Mouse (Mus musculus): ENCODE data around the gene Atl3. TPM values are rescaled to one million over a fixed set of nuclear protein-coding genes. Genes with fewer than 3 reads are reported as not detected.

Atl3 gene
- polyA plus RNA-seq, 1 experiment, result 0.11 TPM

DNA sequence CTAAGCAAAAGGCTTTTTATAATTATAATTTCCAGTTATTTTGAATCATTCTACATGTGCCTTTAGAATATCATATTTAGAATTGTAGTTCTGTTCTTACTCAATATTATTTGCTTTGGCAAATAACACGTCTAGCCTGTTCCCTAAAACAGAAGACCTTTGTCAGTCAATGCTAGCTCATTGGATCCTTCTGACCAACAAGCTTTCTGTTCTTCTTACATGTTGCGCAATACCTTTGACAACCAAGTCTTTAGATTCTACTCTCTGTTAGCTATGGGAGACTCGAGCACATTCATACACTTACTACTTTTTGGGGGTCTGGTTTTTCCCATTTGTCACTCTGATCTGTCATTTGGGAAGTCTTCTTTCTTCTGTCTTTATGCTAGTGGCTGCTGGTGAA lies 27.8 kb downstream of the Atl3 start:
- Histone ChIP-seq H3K36me3 (ENCODE audit: control insufficient read depth) (peaks cover 73% of the 10 kb centered on the region), H3K4me3 (replicated peaks) (no peak overlapping the region)
- TF ChIP-seq TAL1 (IDR thresholded peaks at IDR 0.05; ENCODE audit: low read length) (no peak), GATA1 (IDR thresholded peaks at IDR 0.05; ENCODE audit: low read length) (no peak)

GRCm38 (mm10) chr19:7522856-7523255 lies 29.0 kb downstream of the Atl3 start:
- Histone ChIP-seq H3K36me3 (ENCODE audit: control insufficient read depth) (peaks cover 70% of the 10 kb centered on the region), H3K27me3 (ENCODE audit: control insufficient read depth) (no peaks in the 10 kb centered on the region), H3K4me1 (ENCODE audit: control insufficient read depth) (no peaks in the 10 kb centered on the region), H3K9me3 (ENCODE audit: control insufficient read depth, low read length) (no peaks in the 10 kb centered on the region), H3K4me3 (replicated peaks) (no peak overlapping the region)
- TF ChIP-seq GATA1 (IDR thresholded peaks at IDR 0.05; ENCODE audit: low read length) (no peak), TAL1 (IDR thresholded peaks at IDR 0.05; ENCODE audit: low read length) (no peak)

More for the DNA sequence above, 27.8 kb downstream of the Atl3 start:
- H3K4me1 ChIP-seq (ENCODE audit: control insufficient read depth), result no peaks in the 10 kb centered on the region
- no peaks in the 10 kb centered on the region for H3K9me3 ChIP-seq (ENCODE audit: control insufficient read depth, low read length)
- no peaks in the 10 kb centered on the region for H3K27me3 ChIP-seq (ENCODE audit: control insufficient read depth)

- no peaks in the 10 kb centered on the region for H3K9me3 ChIP-seq (ENCODE audit: control insufficient read depth, low read length)
- no peaks in the 10 kb centered on the region for H3K27me3 ChIP-seq (ENCODE audit: control insufficient read depth)
- no peaks in the 10 kb centered on the region for H3K4me1 ChIP-seq (ENCODE audit: control insufficient read depth)
- H3K4me3 ChIP-seq (replicated peaks), result no peak overlapping the region
- peaks cover 73% of the 10 kb centered on the region for H3K36me3 ChIP-seq (ENCODE audit: control insufficient read depth)
- TF ChIP-seq GATA1 (IDR thresholded peaks at IDR 0.05; ENCODE audit: low read length) (no peak), TAL1 (IDR thresholded peaks at IDR 0.05; ENCODE audit: low read length) (no peak; the same call in 2 of the 3 replicates)
These were observed 29.5 kb downstream of the Atl3 start for GRCm38 (mm10) chr19:7523292-7523691.

GRCm38 (mm10) chr19:7523781-7524180 lies 29.9 kb downstream of the Atl3 start:
- no peaks in the 10 kb centered on the region for H3K27me3 ChIP-seq (ENCODE audit: control insufficient read depth)
- no peak for TF ChIP-seq TAL1 (IDR thresholded peaks at IDR 0.05; ENCODE audit: low read length)
- peaks cover 71% of the 10 kb centered on the region for H3K36me3 ChIP-seq (ENCODE audit: control insufficient read depth)
- H3K4me1 ChIP-seq (ENCODE audit: control insufficient read depth), result no peaks in the 10 kb centered on the region
- no peak overlapping the region for H3K4me3 ChIP-seq (replicated peaks)
- H3K9me3 ChIP-seq (ENCODE audit: control insufficient read depth, low read length), result no peaks in the 10 kb centered on the region

DNA sequence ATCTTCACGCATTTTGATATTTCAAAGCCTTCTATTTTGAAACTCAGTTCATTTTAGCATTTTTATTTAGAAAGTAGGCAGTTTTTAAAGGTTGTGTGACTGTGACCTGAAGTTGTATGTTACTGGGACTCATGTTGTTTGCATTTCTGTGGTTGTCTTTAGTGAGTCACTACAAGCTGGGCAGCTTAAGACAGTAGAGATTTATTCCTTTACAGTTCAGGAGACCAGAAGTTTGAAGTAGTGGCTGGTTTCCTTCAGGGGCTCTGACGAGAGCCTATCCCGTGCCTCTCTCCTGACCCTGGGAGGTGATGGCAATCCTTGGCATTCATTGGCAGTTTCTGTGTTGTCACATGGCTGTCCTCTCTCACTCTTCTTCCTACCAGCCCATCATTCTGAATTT lies 31.0 kb downstream of the Atl3 start:
- Histone ChIP-seq H3K4me3 (replicated peaks) (no peak overlapping the region), H3K27me3 (ENCODE audit: control insufficient read depth) (no peaks in the 10 kb centered on the region), H3K4me1 (ENCODE audit: control insufficient read depth) (no peaks in the 10 kb centered on the region), H3K36me3 (ENCODE audit: control insufficient read depth) (peaks cover 70% of the 10 kb centered on the region), H3K9me3 (ENCODE audit: control insufficient read depth, low read length) (no peaks in the 10 kb centered on the region)
- TF ChIP-seq TAL1 (IDR thresholded peaks at IDR 0.05; ENCODE audit: low read length) (no peak), GATA1 (IDR thresholded peaks at IDR 0.05; ENCODE audit: low read length) (no peak)

GRCm38 (mm10) chr19:7528639-7529428 lies 35.0 kb downstream of the Atl3 start:
- H3K9me3 ChIP-seq (ENCODE audit: control insufficient read depth, low read length), result no peaks in the 10 kb centered on the region
- H3K36me3 ChIP-seq (ENCODE audit: control insufficient read depth), result peaks cover 73% of the 10 kb centered on the region
- TF ChIP-seq TAL1 (IDR thresholded peaks at IDR 0.05; ENCODE audit: low read length) (no peak), GATA1 (IDR thresholded peaks at IDR 0.05; ENCODE audit: low read length) (no peak)
- no peaks in the 10 kb centered on the region for H3K27me3 ChIP-seq (ENCODE audit: control insufficient read depth)
- H3K4me3 ChIP-seq (replicated peaks), result no peak overlapping the region
- no peaks in the 10 kb centered on the region for H3K4me1 ChIP-seq (ENCODE audit: control insufficient read depth)

DNA sequence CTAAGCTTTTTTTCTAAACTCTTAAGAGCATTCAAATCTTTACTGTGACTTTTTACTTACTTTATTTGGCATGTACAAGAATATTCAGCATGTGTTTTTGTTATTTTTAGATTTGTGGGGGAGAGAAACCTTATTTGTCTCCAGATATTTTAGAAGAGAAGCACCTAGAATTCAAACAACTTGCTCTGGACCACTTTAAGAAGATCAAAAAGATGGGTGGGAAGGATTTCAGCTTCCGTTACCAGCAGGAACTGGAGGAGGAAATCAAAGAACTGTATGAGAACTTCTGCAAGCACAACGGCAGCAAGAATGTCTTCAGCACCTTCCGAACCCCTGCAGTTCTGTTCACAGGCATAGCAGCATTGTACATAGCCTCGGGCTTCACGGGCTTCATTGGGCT lies 38.1 kb downstream of the Atl3 start:
- Histone ChIP-seq H3K4me1 (ENCODE audit: control insufficient read depth) (no peaks in the 10 kb centered on the region), H3K9me3 (ENCODE audit: control insufficient read depth, low read length) (no peaks in the 10 kb centered on the region), H3K36me3 (ENCODE audit: control insufficient read depth) (peaks cover 64% of the 10 kb centered on the region), H3K4me3 (replicated peaks) (no peak overlapping the region), H3K27me3 (ENCODE audit: control insufficient read depth) (no peaks in the 10 kb centered on the region)
- TF ChIP-seq GATA1 (IDR thresholded peaks at IDR 0.05; ENCODE audit: low read length) (no peak), TAL1 (IDR thresholded peaks at IDR 0.05; ENCODE audit: low read length) (no peak)

DNA sequence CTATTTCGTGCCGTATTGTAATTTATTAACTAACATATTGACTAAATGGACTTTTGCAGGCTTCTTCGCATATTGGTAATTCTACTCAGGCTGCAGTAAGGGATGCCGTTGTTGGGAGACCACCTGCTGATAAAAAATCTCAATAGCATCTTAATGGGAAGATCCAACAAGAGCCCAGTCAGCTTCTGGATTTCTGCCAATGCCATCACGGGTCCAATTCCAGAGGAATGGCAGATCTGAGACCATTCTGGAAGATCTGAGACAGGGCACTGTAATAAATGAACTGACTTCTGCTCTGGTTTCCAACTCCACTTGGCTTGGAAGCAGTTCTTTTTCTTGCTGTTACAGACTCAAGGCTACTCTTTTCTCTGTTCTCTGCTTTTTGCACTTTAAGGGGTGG lies 40.1 kb downstream of the Atl3 start:
- TF ChIP-seq GATA1 (IDR thresholded peaks at IDR 0.05; ENCODE audit: low read length) (no peak), TAL1 (IDR thresholded peaks at IDR 0.05; ENCODE audit: low read length) (no peak)
- H3K9me3 ChIP-seq (ENCODE audit: control insufficient read depth, low read length), result no peaks in the 10 kb centered on the region
- H3K27me3 ChIP-seq (ENCODE audit: control insufficient read depth), result no peaks in the 10 kb centered on the region
- H3K4me1 ChIP-seq (ENCODE audit: control insufficient read depth), result no peaks in the 10 kb centered on the region
- peaks cover 56% of the 10 kb centered on the region for H3K36me3 ChIP-seq (ENCODE audit: control insufficient read depth)
- H3K4me3 ChIP-seq (replicated peaks), result no peak overlapping the region

DNA sequence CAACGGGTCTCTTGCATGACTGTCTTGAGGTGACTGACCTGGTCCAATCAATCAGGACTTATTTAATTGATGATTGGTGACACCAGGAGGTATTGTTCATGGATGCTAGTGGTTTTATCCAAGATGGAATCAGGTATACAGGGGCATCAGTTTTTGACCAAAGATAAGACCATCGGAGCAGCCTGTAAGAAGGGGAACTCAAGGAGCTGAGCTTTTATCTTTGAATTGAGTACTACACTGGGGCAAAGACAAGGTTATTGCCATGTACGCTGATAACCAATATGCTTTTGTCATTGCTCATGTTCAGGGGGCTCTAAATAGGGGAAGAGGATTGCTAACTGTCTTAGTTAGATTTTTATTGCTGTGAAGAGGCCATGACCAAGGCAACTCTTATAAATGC lies 55.1 kb downstream of the Atl3 start:
- TF ChIP-seq GATA1 (IDR thresholded peaks at IDR 0.05; ENCODE audit: low read length) (no peak), TAL1 (IDR thresholded peaks at IDR 0.05; ENCODE audit: low read length) (no peak)
- H3K4me1 ChIP-seq (ENCODE audit: control insufficient read depth), result peaks cover 44% of the 10 kb centered on the region

More for the DNA sequence above, 55.1 kb downstream of the Atl3 start:
- Histone ChIP-seq H3K9me3 (ENCODE audit: control insufficient read depth, low read length) (no peaks in the 10 kb centered on the region), H3K4me3 (replicated peaks) (no peak overlapping the region), H3K27me3 (ENCODE audit: control insufficient read depth) (no peaks in the 10 kb centered on the region), H3K36me3 (ENCODE audit: control insufficient read depth) (no peaks in the 10 kb centered on the region)

Measured in erythroblast, embryonic 14.5 days (primary cell).